Mouse (Mus musculus): Measurements from ENCODE around the gene Katnb1.

DNA sequence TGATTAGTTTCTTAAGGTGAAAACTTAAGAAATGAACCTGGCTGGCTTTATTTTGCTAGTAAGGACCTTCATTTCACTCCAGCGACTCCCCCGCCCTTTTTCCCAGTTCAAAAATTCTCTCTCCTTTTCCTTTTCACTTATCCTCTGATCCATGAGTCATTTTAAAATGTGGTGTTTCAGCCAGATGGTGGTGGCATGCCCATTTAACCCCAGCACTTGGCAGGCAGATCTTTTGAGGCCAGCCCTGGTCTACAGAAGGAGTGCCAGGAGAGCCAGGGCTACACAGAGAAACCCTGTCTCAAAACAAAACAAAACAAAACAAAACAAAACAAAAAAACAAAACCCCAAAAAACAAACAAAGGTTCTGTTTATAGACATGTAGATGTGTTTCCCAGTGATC is 16.5 kb upstream of the Katnb1 start:
- TF ChIP-seq CTCF (IDR thresholded peaks at IDR 0.05; ENCODE audit: low read depth), result no peak
- no peak for TF ChIP-seq EP300 (IDR thresholded peaks at IDR 0.05; ENCODE audit: low read depth)
